In the genomic region with DNA sequence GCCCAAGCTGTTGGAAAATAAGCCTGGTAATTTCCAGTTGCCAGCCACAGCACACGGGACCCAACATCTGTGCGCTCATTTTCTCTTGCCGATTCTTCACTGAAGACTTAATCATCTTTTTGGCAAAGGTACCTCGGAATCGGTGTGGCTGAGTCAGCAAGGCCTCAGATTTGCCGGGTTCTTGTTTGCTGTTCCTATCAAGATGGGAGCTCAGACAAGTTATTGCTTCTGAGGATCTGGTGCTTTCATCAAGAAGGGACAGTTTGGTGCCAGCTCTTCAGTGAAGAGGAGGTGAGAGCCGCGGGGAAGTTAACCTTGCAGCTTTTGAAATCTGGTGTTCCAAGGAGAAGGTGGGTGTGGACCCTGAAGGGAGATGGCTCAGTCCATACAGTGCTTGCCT, we compare ENCODE assay signal across 14 mouse cellular contexts. TPM values are rescaled to one million over a fixed set of nuclear protein-coding genes. Genes with fewer than 3 reads are reported as not detected.
DNase-seq lines count a peak whose midpoint lies in the region; ATAC-seq and TF ChIP-seq lines count a peak whose summit lies in the region.
"Had no signal": no experiment of that assay in that cellular context is flagged by ENCODE, and none has a peak within 500 bp of the region (broad histone marks: within the 10 kb centered on the region; RNA-seq: fewer than 3 reads in every experiment).

No protein-coding gene starts in this region.

- peaks cover 29% of the 10 kb centered on the region for H3K36me3 ChIP-seq in kidney, embryonic 14.5 days (ENCODE audit: control insufficient read depth, insufficient read depth, low read length)
- H3K36me3 ChIP-seq in CH12.LX (replicated peaks in 1 of 2; ENCODE audit: control insufficient read depth in 1 of 2, insufficient read depth in 1 of 2, low read length in 1 of 2) = peaks cover 22 to 43% of the 10 kb centered on the region in 2 experiments
- H3K36me3 ChIP-seq in limb, embryonic 12.5 days = peaks cover 49% of the 10 kb centered on the region

- no peaks in the 10 kb centered on the region for H3K27me3 ChIP-seq in kidney, embryonic 14.5 days (ENCODE audit: control insufficient read depth, insufficient read depth, low read length)
- H3K27me3 ChIP-seq in CH12.LX (replicated peaks) = no peaks in the 10 kb centered on the region
- no peaks in the 10 kb centered on the region for H3K27me3 ChIP-seq in limb, embryonic 12.5 days
- H3K27me3 ChIP-seq: limb, embryonic 15.5 days had no signal

- H3K4me2 ChIP-seq in kidney, embryonic 14.5 days (replicated peaks; ENCODE audit: low read depth, low read length) = no peak overlapping the region
- H3K4me2 ChIP-seq in CH12.LX (ENCODE audit: insufficient read depth, low read depth, poor library complexity, severe bottlenecking) = no peak overlapping the region
- peak overlapping the region; percentile 80; the same call in 1 of the 2 replicates for H3K4me2 ChIP-seq in limb, embryonic 12.5 days

- no peaks in the 10 kb centered on the region for H3K9me3 ChIP-seq in kidney, embryonic 14.5 days (ENCODE audit: control insufficient read depth, low read length)
- peaks cover 4% of the 10 kb centered on the region for H3K9me3 ChIP-seq in CH12.LX (replicated peaks; ENCODE audit: low read length)
- H3K9me3 ChIP-seq in limb, embryonic 12.5 days = no peaks in the 10 kb centered on the region
- H3K9me3 ChIP-seq: limb, embryonic 15.5 days had no signal

- dilution Hi-C loops in CH12.LX (cut with MboI; ENCODE audit: extremely low pct_ligation_motif_present, extremely low pct_unique_long_range_greater_than_20kb, low sequenced_read_pairs) = no loop called here

- H3K9ac ChIP-seq in kidney, embryonic 14.5 days (ENCODE audit: low read depth, low read length) = 0 out of 2 replicates have a peak overlapping the region, but pooled peaks have one; percentile 12
- peak overlapping the region; percentile 91; the same call in 1 of the 2 replicates for H3K9ac ChIP-seq in CH12.LX (ENCODE audit: insufficient read depth, low read depth)
- no peak overlapping the region for H3K9ac ChIP-seq in limb, embryonic 12.5 days (replicated peaks)

- no peak for TF ChIP-seq EP300 in CH12.LX (IDR thresholded peaks at IDR 0.05; ENCODE audit: low read length)

- ATAC-seq in kidney, embryonic 14.5 days (ENCODE audit: low FRiP score, low TSS enrichment) = no peak
- ATAC-seq in limb, embryonic 12.5 days (ENCODE audit: insufficient number of reproducible peaks, insufficient read depth, low FRiP score, low TSS enrichment, low read depth) = no peak
- no peak for ATAC-seq in erythroblast, adult 5-6 weeks (replicated peaks; ENCODE audit: low FRiP score, poor library complexity, severe bottlenecking)

- in situ Hi-C loops in CH12.LX (cut with MboI; ENCODE audit: low pct_ligation_motif_present, low pct_unique_long_range_greater_than_20kb, low sequenced_read_pairs) = no loop called here

- H3K79me2 ChIP-seq in CH12.LX (replicated peaks; ENCODE audit: control insufficient read depth, extremely low read depth, insufficient read depth, poor library complexity, severe bottlenecking) = peaks cover 12% of the 10 kb centered on the region

- WGBS in kidney, embryonic 14.5 days = 91% methylated on average over 8 of the region's 8 CpGs
- 90% methylated on average over 8 of the region's 8 CpGs for WGBS in limb, embryonic 12.5 days

- H3K4me3 ChIP-seq in kidney, embryonic 14.5 days (ENCODE audit: low read length) = no peak overlapping the region
- peak overlapping the region in 2 of 3 experiments; percentile 84 to 89 for H3K4me3 ChIP-seq in CH12.LX (replicated peaks in 1 of 3; ENCODE audit: low read depth in 2 of 3, low read length in 2 of 3, poor library complexity in 1 of 3)
- H3K4me3 ChIP-seq in limb, embryonic 12.5 days (replicated peaks) = no peak overlapping the region

- TF ChIP-seq RAD21 in CH12.LX (IDR thresholded peaks at IDR 0.05; ENCODE audit: low read depth, low read length) = no peak

- TF ChIP-seq POLR2A in CH12.LX (IDR thresholded peaks at IDR 0.05; ENCODE audit: low read depth, low read length) = no peak

- no peak overlapping the region for H3K27ac ChIP-seq in kidney, embryonic 14.5 days (ENCODE audit: low read depth, low read length)
- no peak overlapping the region for H3K27ac ChIP-seq in CH12.LX (ENCODE audit: insufficient read depth, low read depth)
- no peak overlapping the region for H3K27ac ChIP-seq in limb, embryonic 12.5 days
- H3K27ac ChIP-seq: limb, embryonic 15.5 days had no signal

- TF ChIP-seq CTCF in CH12.LX (conservative IDR thresholded peaks at IDR 0.05 in 1 of 2, IDR thresholded peaks at IDR 0.05 in 1 of 2; ENCODE audit: low read depth in 2 of 2, low read length in 2 of 2) = no peak

- no peak for DNase-seq in kidney, adult 11 months
- DNase-seq in CH12.LX (ENCODE audit: extremely low read depth) = no peak
- DNase-seq in adipocyte (ENCODE audit: low spot score) = peak; percentile 38
- no peak for DNase-seq in ovary, postnatal 14 days (ENCODE audit: low spot score)
- DNase-seq: adrenal gland, adult 8-10 months; cerebellum, adult 8-10 months; kidney, postnatal 36 days had no signal

- peaks cover 10% of the 10 kb centered on the region; the same call in 1 of the 2 replicates for H3K4me1 ChIP-seq in kidney, embryonic 14.5 days (ENCODE audit: control insufficient read depth, insufficient read depth, low read length)
- peaks cover 7 to 66% of the 10 kb centered on the region in 2 experiments for H3K4me1 ChIP-seq in CH12.LX (ENCODE audit: control insufficient read depth in 1 of 2, insufficient read depth in 2 of 2)
- H3K4me1 ChIP-seq in limb, embryonic 12.5 days (replicated peaks) = peaks cover 16% of the 10 kb centered on the region

TF ChIP-seq in CH12.LX, 34 proteins besides CTCF, POLR2A, EP300 and RAD21 (continues in another document):
- TF ChIP-seq ZKSCAN1 (IDR thresholded peaks at IDR 0.05; ENCODE audit: borderline replicate concordance, low read depth, low read length) (no peak), POLR2AphosphoS2 (IDR thresholded peaks at IDR 0.05; ENCODE audit: low read depth, low read length) (no peak), MYC (IDR thresholded peaks at IDR 0.05; ENCODE audit: low read depth, low read length) (no peak), NELFE (IDR thresholded peaks at IDR 0.05; ENCODE audit: low read depth, low read length) (no peak), IRF4 (IDR thresholded peaks at IDR 0.05; ENCODE audit: low read depth, low read length) (no peak), HCFC1 (IDR thresholded peaks at IDR 0.05; ENCODE audit: low read depth, low read length) (no peak), ZNF384 (IDR thresholded peaks at IDR 0.05; ENCODE audit: low read depth, low read length) (no peak), CHD1 (IDR thresholded peaks at IDR 0.05; ENCODE audit: low read depth, low read length) (no peak), NRF1 (IDR thresholded peaks at IDR 0.05; ENCODE audit: low read depth, low read length) (no peak), MAZ (IDR thresholded peaks at IDR 0.05; ENCODE audit: low read depth, low read length) (no peak), JUND (conservative IDR thresholded peaks at IDR 0.05; ENCODE audit: low read depth, low read length) (no peak), RCOR1 (conservative IDR thresholded peaks at IDR 0.05; ENCODE audit: low read depth, low read length) (no peak)

RNA-seq across cellular contexts. Expression of gene Dtx2, which starts 1.6 kb away (rescaled TPM):
- polyA plus RNA-seq in kidney, embryonic 14.5 days (2014; fragmentation: Nextera tagmentation; extraction: Ambion mirVana) = 24.0 and 26.6 TPM in 2 replicates
- total RNA-seq in CH12.LX (2012; rRNA removed) (20.4 and 22.0 TPM in 2 replicates), CH12.LX (2014; rRNA removed) (14.0 and 16.0 TPM in 2 replicates)
- 35.1 and 43.7 TPM in 2 replicates for polyA plus RNA-seq in CH12.LX (2012; ENCODE audit: insufficient read length, low read depth)
- 39.2 and 40.4 TPM in 2 replicates for polyA plus RNA-seq in limb, embryonic 12.5 days (2016; fragmentation: Nextera tagmentation; extraction: Ambion mirVana)
- total RNA-seq in erythroblast, adult 5-6 weeks (2015; ENCODE audit: low replicate concordance) = 3.8 and 22.1 TPM in 2 replicates
- 2.3 TPM in 1 of 2 replicates, not detected in the other for total RNA-seq in erythroblast, adult 5-6 weeks (2017; ENCODE audit: low replicate concordance)

RNA-seq across cellular contexts. Expression of gene Zp3, which starts 16.3 kb away (rescaled TPM):
- 0.29 TPM in 1 of 2 replicates, not detected in the other for polyA plus RNA-seq in kidney, embryonic 14.5 days (2014; fragmentation: Nextera tagmentation; extraction: Ambion mirVana)
- total RNA-seq in CH12.LX (2012; rRNA removed) = 0.13 TPM in 1 of 2 replicates, not detected in the other
- not detected in 2 replicates for total RNA-seq in CH12.LX (2014; rRNA removed)
- not detected in 2 replicates for polyA plus RNA-seq in CH12.LX (2012; ENCODE audit: insufficient read length, low read depth)
- polyA plus RNA-seq in limb, embryonic 12.5 days (2016; fragmentation: Nextera tagmentation; extraction: Ambion mirVana) = not detected in 2 replicates
- not detected in 2 replicates for total RNA-seq in erythroblast, adult 5-6 weeks (2015; ENCODE audit: low replicate concordance)
- not detected in 2 replicates for total RNA-seq in erythroblast, adult 5-6 weeks (2017; ENCODE audit: low replicate concordance)
- total RNA-seq: adrenal gland, adult 8-10 months; MEL had no signal
- polyA plus RNA-seq: forebrain, embryonic 11.5 days had no signal

RNA-seq across cellular contexts. Expression of gene Ssc4d, which starts 21.8 kb away (rescaled TPM):
- 10.2 and 10.3 TPM in 2 replicates for polyA plus RNA-seq in kidney, embryonic 14.5 days (2014; fragmentation: Nextera tagmentation; extraction: Ambion mirVana)
- total RNA-seq in CH12.LX (2012; rRNA removed) (1.7 and 2.0 TPM in 2 replicates), CH12.LX (2014; rRNA removed) (1.8 and 2.9 TPM in 2 replicates)
- polyA plus RNA-seq in CH12.LX (2012; ENCODE audit: insufficient read length, low read depth) = 1.8 and 1.9 TPM in 2 replicates
- 4.8 and 5.6 TPM in 2 replicates for polyA plus RNA-seq in limb, embryonic 12.5 days (2016; fragmentation: Nextera tagmentation; extraction: Ambion mirVana)
- total RNA-seq in erythroblast, adult 5-6 weeks (2015; ENCODE audit: low replicate concordance) = 6.0 and 6.3 TPM in 2 replicates
- 0.56 TPM in 1 of 2 replicates, not detected in the other for total RNA-seq in erythroblast, adult 5-6 weeks (2017; ENCODE audit: low replicate concordance)

RNA-seq across cellular contexts. Expression of gene Upk3b, which starts 42.1 kb away (rescaled TPM):
- 0.85 and 0.99 TPM in 2 replicates for polyA plus RNA-seq in kidney, embryonic 14.5 days (2014; fragmentation: Nextera tagmentation; extraction: Ambion mirVana)
- total RNA-seq in CH12.LX (2012; rRNA removed) (not detected in 2 replicates), CH12.LX (2014; rRNA removed) (not detected in 2 replicates)
- polyA plus RNA-seq in CH12.LX (2012; ENCODE audit: insufficient read length, low read depth) = 0.09 TPM in 1 of 2 replicates, not detected in the other
- 0.13 and 0.24 TPM in 2 replicates for polyA plus RNA-seq in limb, embryonic 12.5 days (2016; fragmentation: Nextera tagmentation; extraction: Ambion mirVana)
- total RNA-seq in erythroblast, adult 5-6 weeks (2015; ENCODE audit: low replicate concordance) = not detected in 2 replicates
- total RNA-seq in erythroblast, adult 5-6 weeks (2017; ENCODE audit: low replicate concordance) = 0.14 TPM in 1 of 2 replicates, not detected in the other
- total RNA-seq: megakaryocyte, adult 5-6 weeks; MEL had no signal
- polyA plus RNA-seq: forebrain, embryonic 11.5 days had no signal

RNA-seq across cellular contexts. Expression of gene Upk3bl, which starts 58.1 kb away (rescaled TPM):
- polyA plus RNA-seq in kidney, embryonic 14.5 days (2014; fragmentation: Nextera tagmentation; extraction: Ambion mirVana) = 1.3 and 2.2 TPM in 2 replicates
- total RNA-seq in CH12.LX (2012; rRNA removed) = not detected in 2 replicates
- not detected in 2 replicates for total RNA-seq in CH12.LX (2014; rRNA removed)
- polyA plus RNA-seq in CH12.LX (2012; ENCODE audit: insufficient read length, low read depth) = not detected in 2 replicates
- 5.0 and 5.4 TPM in 2 replicates for polyA plus RNA-seq in limb, embryonic 12.5 days (2016; fragmentation: Nextera tagmentation; extraction: Ambion mirVana)
- not detected in 2 replicates for total RNA-seq in erythroblast, adult 5-6 weeks (2015; ENCODE audit: low replicate concordance)
- total RNA-seq in erythroblast, adult 5-6 weeks (2017; ENCODE audit: low replicate concordance) = not detected in 2 replicates
- total RNA-seq: megakaryocyte, adult 5-6 weeks; MEL had no signal

Comparison
In these comparisons a context has a peak if more than half of its experiments do, and no peak if none do; other contexts are left out.
1. H3K4me3 ChIP-seq: peak in CH12.LX (2 of 3); none in kidney, embryonic 14.5 days (single experiment) and limb, embryonic 12.5 days (single experiment).